Mouse (Mus musculus): Measurements from ENCODE around the gene Pou3f3.

GRCm38 (mm10) chr1:42695578-42695915 lies at the start of gene Pou3f3:
- TF ChIP-seq CTCF (conservative IDR thresholded peaks at IDR 0.05; ENCODE audit: low read length) (no peak), NANOG (IDR thresholded peaks at IDR 0.05; ENCODE audit: borderline replicate concordance, low read length) (no peak), POU5F1 (IDR thresholded peaks at IDR 0.05; ENCODE audit: borderline replicate concordance, low read length) (no peak)

All from E14TG2a.4 (cell line).